Mouse (Mus musculus) liver (tissue): ENCODE measurements at regions not wholly inside any gene's neighbourhood (a gene's known extent, or its start where the extent isn't known, plus 50 kb on each side); places are given as distances from the start of the nearest gene placed in this dataset.

Source experiments
- DNase-seq: peaks from one replicate; pipeline ENCODE4 v3.0.0-alpha.2; 2020; ENCODE audit warnings: mixed read lengths

GRCm38 (mm10) chr8:31749974-31750373 is 1678.5 kb upstream of the 5930422O12Rik start:
- DNase-seq: no peak

DNA sequence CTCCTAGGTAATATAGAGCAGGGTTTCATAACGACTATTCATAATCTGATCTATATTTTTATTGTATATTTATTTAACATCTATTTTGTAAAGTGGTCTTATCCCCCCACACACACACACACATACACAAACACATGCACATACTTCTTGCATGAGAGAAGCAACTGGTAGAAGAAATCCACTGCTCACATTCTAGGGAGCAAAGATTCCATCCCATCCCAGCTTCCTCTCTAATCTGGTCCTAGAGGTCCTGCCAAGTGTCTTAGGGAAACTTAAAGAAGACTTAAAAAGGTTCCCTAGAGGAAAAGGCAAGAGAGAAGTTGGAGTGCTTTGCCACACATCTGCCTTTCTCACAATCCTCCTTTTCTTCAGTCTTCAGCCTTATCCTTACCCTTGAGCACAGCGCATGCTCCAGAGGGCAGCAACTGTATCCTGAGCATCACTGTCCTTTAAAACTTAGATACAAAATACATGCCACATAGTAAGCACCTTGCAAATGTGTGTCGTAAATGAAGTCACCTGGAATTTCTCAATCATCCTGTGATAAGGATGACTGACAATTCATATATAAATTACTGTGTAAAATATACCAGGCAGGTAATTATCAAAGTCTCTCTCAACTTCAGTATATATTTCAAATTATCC is 1677.9 kb upstream of the 5930422O12Rik start:
- no peak for DNase-seq

DNA sequence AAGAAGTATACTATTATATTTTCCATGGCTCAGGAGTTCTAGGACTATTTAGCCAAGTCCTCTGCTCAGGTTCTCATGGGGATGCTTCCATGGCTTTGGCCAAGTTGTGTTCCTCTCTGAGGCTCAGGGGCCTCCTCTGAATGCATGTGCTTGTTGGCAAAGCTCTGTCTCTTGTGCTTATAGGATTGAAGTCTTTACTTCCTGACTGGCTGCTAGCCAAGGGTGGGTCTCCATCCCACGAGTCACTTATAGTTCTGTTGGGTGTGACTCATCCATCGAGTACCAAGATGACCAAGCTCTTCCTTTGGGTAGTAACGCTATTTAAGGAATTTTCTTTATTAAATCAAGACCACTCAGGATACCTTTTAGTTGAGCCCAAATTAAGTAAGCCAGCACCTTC is 1672.8 kb upstream of the 5930422O12Rik start:
- DNase-seq: no peak

DNA sequence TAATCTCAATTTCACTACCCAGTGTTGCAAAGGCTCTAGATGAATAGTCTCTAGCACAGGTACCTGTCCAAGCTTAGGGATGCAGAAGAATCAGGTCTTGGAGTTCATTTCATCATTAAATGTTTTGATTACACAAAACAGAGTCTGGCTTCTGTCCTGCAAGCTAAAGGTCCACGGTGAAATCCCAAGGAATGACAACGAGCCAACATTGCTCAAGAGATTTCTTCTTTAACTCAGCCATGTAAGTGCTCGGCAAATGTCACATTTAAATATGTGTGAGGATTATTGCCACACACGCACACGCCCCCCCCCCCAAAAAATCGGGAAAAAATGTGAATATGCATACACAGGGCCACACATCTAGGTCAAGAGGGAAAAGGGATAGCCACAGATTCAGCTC is 1666.4 kb upstream of the 5930422O12Rik start:
- DNase-seq: no peak
